Mouse (Mus musculus) intestine, postnatal 0 days (tissue): ENCODE data around the gene Scgb3a1. TPM values are rescaled to one million over a fixed set of nuclear protein-coding genes. Genes with fewer than 3 reads are reported as not detected.
A peak's percentile ranks its signal among the peaks of the same experiment; 100 is the strongest.

Source experiments
- ATAC-seq: fragments of 200-750 bp; cut with Nextera tagmentation; 2 replicates; pipeline ENCODE4 v1.8.0; 2017; ENCODE audit warnings: mild to moderate bottlenecking, moderate TSS enrichment, moderate library complexity
- H3K27ac ChIP-seq: fragments of 300-500 bp; sonication (generic); 2 replicates; pipeline ENCODE4 v1.5.1; 2014; ENCODE audit warnings: mild to moderate bottlenecking, low read depth, low read length, moderate library complexity
- H3K27me3 ChIP-seq: fragments of 300-500 bp; sonication (generic); replicated peaks from 2 replicates; pipeline ENCODE4 v1.6.1; 2014; ENCODE audit warnings: low read length, mixed read lengths; ENCODE audit not compliant: control insufficient read depth, insufficient read depth
- H3K36me3 ChIP-seq: fragments of 300-500 bp; sonication (generic); 2 replicates; pipeline ENCODE4 v1.6.1; 2014; ENCODE audit warnings: mild to moderate bottlenecking, moderate library complexity; ENCODE audit not compliant: control insufficient read depth, insufficient read depth
- H3K4me1 ChIP-seq: fragments of 300-500 bp; sonication (generic); replicated peaks from 2 replicates; pipeline ENCODE4 v1.6.1; 2014; ENCODE audit warnings: antibody characterized with exemption, low read length, mixed read lengths; ENCODE audit not compliant: control insufficient read depth, insufficient read depth
- H3K4me2 ChIP-seq: fragments of 300-500 bp; sonication (generic); replicated peaks from 2 replicates; pipeline ENCODE4 v1.6.1; 2014; ENCODE audit warnings: low read depth, mild to moderate bottlenecking, moderate library complexity
- H3K4me3 ChIP-seq: fragments of 300-500 bp; sonication (generic); 2 replicates; pipeline ENCODE4 v1.5.1; 2014; ENCODE audit warnings: low read depth, low read length
- H3K9ac ChIP-seq: fragments of 300-500 bp; sonication (generic); 2 replicates; pipeline ENCODE4 v1.6.1; 2014; ENCODE audit warnings: mild to moderate bottlenecking, low read depth, low read length
- H3K9me3 ChIP-seq: fragments of 300-500 bp; sonication (generic); 2 replicates; pipeline ENCODE4 v1.6.1; 2016; ENCODE audit warnings: mixed run types; ENCODE audit not compliant: control insufficient read depth
- CTCF ChIP-seq: sonication (generic); IDR thresholded peaks from 2 replicates; pipeline ENCODE4 v1.5.1; 2016; ENCODE audit warnings: low read depth, mild to moderate bottlenecking, control low read depth, antibody characterized with exemption, moderate library complexity
- WGBS: fragments of 180-500 bp; shearing (Covaris S2); extraction: QIAGEN DNeasy Blood & Tissue Kit; methylation state at CpG from one replicate; pipeline ENCODE4 v1.1.7; 2014; 5-methylcytosine and 5-hydroxymethylcytosine counted together
- polyA plus RNA-seq: library from polyadenylated mRNA; unstranded; fragments of >200 nt; fragmentation: Nextera tagmentation; extraction: Ambion mirVana; gene quantifications from 2 replicates; pipeline ENCODE4 v1.2.1, GENCODE M21; 2015

The Scgb3a1 gene
- polyA plus RNA-seq, 1 experiment from 2014 or later, result 3.2 TPM

DNA sequence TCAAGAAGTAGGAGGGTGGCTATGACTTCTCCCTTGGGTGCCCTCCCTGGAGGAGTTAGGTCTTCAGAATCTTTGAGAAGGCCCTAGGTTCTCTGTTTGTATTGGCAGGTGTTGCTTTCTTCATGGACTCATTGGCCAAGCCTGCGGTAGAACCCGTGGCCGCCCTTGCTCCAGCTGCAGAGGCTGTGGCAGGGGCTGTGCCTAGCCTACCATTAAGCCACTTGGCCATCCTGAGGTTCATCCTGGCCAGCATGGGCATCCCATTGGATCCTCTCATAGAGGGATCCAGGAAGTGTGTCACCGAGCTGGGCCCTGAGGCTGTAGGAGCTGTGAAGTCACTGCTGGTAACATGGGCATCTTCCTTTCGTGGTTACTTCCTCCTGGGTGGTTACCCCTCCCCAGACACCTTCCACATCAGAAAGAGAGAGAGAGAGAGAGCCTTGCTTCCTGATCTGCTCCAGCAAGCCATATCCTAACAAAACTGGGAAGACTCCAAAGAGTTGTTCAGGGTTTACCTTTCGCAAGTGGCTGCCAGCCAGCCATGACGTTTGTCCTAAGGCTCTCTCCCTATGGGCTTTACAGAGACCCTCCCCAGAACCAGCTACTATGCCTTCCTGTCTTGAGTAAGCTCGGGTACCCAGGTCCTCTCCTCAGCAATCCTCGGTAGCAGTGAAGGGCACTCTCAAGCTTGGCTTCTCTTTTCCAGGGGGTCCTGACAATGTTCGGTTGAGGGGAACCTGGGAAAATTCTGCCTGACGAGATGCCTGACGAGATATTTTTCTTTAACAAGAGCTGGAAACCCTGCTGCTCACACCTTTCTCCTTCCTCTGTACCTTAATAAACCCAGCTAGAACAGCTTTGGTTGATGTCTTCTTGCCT lies 1.1 kb downstream of the Scgb3a1 start:
- ATAC-seq, result no peak
- WGBS, result 75% methylated on average over 12 of the region's 12 CpGs
- Histone ChIP-seq H3K27ac (no peak overlapping the region), H3K4me2 (no peak overlapping the region), H3K4me1 (0 out of 2 replicates have a peak, but pooled peaks cover 5% of the 10 kb centered on the region), H3K36me3 (peaks cover 3% of the 10 kb centered on the region; the same call in 1 of the 2 replicates), H3K9ac (no peak overlapping the region), H3K4me3 (no peak overlapping the region), H3K9me3 (no peaks in the 10 kb centered on the region), H3K27me3 (no peaks in the 10 kb centered on the region)
- no peak for TF ChIP-seq CTCF

DNA sequence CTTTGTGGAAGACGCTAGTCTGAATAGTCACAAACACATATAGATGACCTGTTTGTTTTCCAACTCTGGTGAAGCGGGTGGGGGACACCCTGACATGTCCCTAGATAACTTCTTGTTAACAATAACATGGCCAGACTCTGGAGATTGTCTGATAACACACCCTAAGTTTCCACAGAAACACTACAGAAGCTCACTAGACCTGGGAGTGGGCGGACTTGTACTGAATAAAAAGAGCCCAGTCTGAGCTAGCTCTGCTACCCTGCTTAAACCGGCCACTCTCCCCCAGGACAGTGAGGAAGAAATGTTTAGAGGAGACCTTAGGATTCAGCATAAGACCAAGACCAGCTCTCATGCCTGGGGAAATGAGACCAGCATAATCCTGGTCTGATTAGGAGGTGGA lies 2.1 kb downstream of the Scgb3a1 start:
- Histone ChIP-seq H3K36me3 (peaks cover 3% of the 10 kb centered on the region; the same call in 1 of the 2 replicates), H3K4me1 (0 out of 2 replicates have a peak, but pooled peaks cover 5% of the 10 kb centered on the region), H3K27me3 (no peaks in the 10 kb centered on the region), H3K4me2 (no peak overlapping the region), H3K9ac (no peak overlapping the region), H3K4me3 (no peak overlapping the region), H3K9me3 (no peaks in the 10 kb centered on the region), H3K27ac (no peak overlapping the region)
- ATAC-seq, result no peak
- TF ChIP-seq CTCF, result no peak
- 74% methylated on average over 4 of the region's 4 CpGs for WGBS

DNA sequence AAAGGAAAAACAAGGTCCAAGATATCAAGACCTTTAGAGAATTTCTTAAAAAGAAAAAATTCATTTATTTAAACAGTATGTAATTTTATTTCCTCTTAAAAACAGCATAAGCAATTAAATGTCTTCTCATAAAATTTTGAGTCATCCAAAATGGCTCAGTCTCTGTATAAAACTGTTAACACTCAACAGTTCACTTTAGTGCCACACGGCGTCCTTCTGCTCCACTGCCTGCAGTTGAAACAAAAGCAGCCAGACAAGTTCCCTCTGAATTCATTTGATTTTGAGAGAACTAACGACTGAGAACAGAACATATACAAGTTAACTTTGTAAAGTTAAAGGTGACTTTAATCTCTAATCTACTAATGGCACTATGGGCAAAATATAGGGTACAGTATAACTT lies 10.0 kb downstream of the Scgb3a1 start:
- H3K4me3 ChIP-seq, result no peak overlapping the region
- H3K36me3 ChIP-seq, result peaks cover 32% of the 10 kb centered on the region
- ATAC-seq, result no peak
- no peaks in the 10 kb centered on the region for H3K27me3 ChIP-seq
- no peak overlapping the region for H3K4me2 ChIP-seq
- no peaks in the 10 kb centered on the region for H3K4me1 ChIP-seq
- 82% methylated on average over 3 of the region's 3 CpGs for WGBS
- TF ChIP-seq CTCF, result 0 out of 2 replicates have a peak, but pooled peaks have one; percentile 15
- H3K9me3 ChIP-seq, result no peaks in the 10 kb centered on the region
- no peak overlapping the region for H3K27ac ChIP-seq
- H3K9ac ChIP-seq, result no peak overlapping the region

GRCm38 (mm10) chr11:49684237-49684973 lies 21.0 kb downstream of the Scgb3a1 start:
- peaks cover 58% of the 10 kb centered on the region for H3K36me3 ChIP-seq
- H3K9ac ChIP-seq, result no peak overlapping the region
- no peak overlapping the region for H3K4me3 ChIP-seq
- no peaks in the 10 kb centered on the region for H3K9me3 ChIP-seq
- no peak for ATAC-seq
- H3K4me2 ChIP-seq, result no peak overlapping the region
- H3K4me1 ChIP-seq, result no peaks in the 10 kb centered on the region
- no peak for TF ChIP-seq CTCF
- H3K27me3 ChIP-seq, result no peaks in the 10 kb centered on the region
- 96% methylated on average over 12 of the region's 12 CpGs for WGBS
- H3K27ac ChIP-seq, result no peak overlapping the region

DNA sequence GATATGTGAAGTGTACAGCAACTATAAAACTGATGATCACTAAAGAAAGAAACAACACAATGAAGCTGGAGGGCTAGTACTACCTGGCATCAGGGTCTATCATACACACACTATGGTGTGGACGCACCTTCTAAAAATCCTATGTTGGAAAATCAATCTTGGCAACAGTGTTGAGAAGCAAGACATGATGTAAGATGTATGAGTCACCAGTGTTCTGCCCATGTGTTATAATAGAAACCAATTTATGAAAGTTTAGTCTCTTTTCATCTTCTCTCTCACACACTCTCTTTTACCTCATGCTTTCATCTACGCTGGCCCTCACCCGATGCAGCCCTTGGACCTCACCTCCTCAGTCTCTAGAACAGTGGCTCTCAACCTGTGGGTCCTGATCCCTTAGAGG lies 31.6 kb downstream of the Scgb3a1 start:
- ATAC-seq, result no peak
- Histone ChIP-seq H3K27ac (no peak overlapping the region), H3K9me3 (no peaks in the 10 kb centered on the region), H3K36me3 (peaks cover 17% of the 10 kb centered on the region), H3K4me1 (no peaks in the 10 kb centered on the region), H3K9ac (no peak overlapping the region), H3K4me2 (no peak overlapping the region), H3K4me3 (no peak overlapping the region), H3K27me3 (no peaks in the 10 kb centered on the region)
- TF ChIP-seq CTCF, result no peak
- WGBS, result 92% methylated on average over 3 of the region's 3 CpGs

- ATAC-seq, result no peak
- Histone ChIP-seq H3K4me1 (no peaks in the 10 kb centered on the region), H3K4me3 (no peak overlapping the region), H3K9ac (no peak overlapping the region), H3K4me2 (no peak overlapping the region), H3K27ac (no peak overlapping the region), H3K9me3 (no peaks in the 10 kb centered on the region), H3K36me3 (peaks cover 17% of the 10 kb centered on the region), H3K27me3 (no peaks in the 10 kb centered on the region)
- no peak for TF ChIP-seq CTCF
- 83% methylated on average over 2 of the region's 2 CpGs for WGBS
These were observed 32.3 kb downstream of the Scgb3a1 start for GRCm38 (mm10) chr11:49695695-49696094.
